Mouse (Mus musculus): Measurements from ENCODE around the gene Clmn.
A peak's percentile ranks its signal among the peaks of the same experiment; 100 is the strongest.
"Not testable (repeated sequence)": the region's sequence is repeated elsewhere in the genome, so short reads cannot be mapped to it uniquely, and the experiment has no call there.

Gene Clmn

DNA sequence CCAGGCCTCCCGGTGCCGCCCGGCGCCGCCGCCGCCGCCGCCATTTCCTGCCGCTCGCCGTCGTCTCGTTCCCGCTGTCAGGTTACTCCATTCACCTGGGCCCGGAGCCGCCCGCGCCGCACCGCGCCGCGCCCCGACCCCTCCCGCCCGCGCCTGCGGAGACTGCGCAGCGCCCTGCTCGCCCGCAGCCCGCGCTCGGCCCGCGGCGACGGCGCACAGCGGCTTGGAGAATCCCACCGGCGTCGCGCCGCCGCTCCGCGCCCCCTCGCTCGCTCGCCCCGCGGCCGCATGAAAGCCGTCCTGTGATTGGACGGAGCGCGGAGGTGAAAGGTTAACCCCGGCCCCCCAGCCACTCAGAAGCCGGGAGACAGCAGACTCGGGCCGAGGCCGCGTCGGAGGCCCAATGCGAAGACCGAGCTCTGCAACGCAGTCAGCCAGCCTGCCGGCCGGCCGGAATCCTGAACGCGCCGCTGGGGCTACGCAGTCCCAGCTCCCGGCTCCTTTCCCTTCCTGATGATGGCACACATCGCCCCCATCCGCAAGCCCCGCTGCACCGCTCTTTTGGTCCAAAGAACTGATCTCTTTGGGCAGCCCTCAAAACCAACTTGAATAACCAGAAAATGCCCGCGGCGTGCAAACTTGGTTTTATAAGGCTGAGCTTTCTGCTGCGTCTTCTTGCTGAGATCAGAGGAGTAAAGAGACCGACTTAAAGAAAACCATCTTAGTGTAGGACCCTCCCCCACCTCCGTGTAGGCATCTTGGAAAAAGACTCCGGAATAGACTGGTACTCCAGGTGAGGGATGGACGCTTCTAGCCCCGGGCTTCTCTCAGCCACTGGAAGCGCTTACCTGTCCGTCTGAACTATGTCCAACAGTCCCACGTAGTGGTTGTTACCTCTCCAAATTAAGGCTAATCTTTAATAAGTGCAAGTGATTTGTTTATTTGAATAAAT lies 112.8 kb downstream of the Clmn start, which contains the start of gene Dicer1:
TSS of gene Dicer1 (minus strand) at position 139 of the 952 bp plus-strand sequence.
- DNase-seq (ENCODE audit: low read depth): peak; percentile 84

- no peak for DNase-seq (ENCODE audit: low read depth)
These were observed 113.5 kb downstream of the Clmn start for GRCm38 (mm10) chr12:104751331-104751813.

- no peak for DNase-seq (ENCODE audit: low read depth)
These were observed 115.9 kb downstream of the Clmn start for GRCm38 (mm10) chr12:104748946-104749345.

- no peak for DNase-seq (ENCODE audit: low read depth)
These were observed 117.6 kb downstream of the Clmn start for GRCm38 (mm10) chr12:104747252-104747651.

DNA sequence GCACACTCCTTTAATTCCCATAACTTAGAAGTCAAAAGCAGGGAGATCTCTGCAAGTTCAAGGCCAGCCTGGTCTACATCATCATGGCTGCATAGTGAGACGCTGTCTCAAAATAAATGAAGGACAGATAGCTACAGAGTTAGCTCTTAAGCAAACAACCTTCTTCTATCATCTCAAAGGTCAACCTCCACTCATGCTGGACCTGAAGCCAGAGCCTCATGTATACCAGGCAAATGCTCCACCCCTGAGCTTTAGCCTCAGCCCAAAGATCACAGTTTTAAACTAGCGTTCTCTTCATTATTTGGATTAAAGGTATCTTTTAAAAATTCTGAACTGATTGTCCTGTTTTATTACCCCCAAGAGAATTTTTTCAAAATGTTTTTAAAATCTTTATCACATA lies 118.3 kb downstream of the Clmn start:
- no peak for DNase-seq (ENCODE audit: low read depth)

DNA sequence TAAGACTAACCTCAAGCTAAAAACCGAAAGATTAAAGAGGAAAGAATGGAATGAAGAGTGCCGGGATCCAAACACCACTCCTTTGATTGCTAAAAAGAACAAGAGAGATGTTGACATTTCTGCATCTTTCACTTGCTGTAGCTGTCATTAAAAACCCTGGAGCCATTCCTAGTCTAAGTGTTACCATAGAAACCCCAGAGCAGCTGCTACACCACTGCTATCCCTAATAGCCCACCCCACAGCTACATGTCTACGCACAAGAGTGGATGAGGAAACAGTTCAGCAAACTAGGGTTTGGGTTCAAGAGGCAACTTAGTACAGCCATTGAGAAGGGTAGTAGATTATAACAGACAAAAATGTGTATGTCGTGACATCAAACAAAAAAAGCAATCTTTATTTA lies 121.2 kb downstream of the Clmn start:
- no peak for DNase-seq (ENCODE audit: low read depth)

- DNase-seq (ENCODE audit: low read depth): no peak
These were observed 122.6 kb downstream of the Clmn start for GRCm38 (mm10) chr12:104742247-104742646.

- DNase-seq (ENCODE audit: low read depth): no peak
These were observed 123.8 kb downstream of the Clmn start for GRCm38 (mm10) chr12:104740841-104741787.

DNA sequence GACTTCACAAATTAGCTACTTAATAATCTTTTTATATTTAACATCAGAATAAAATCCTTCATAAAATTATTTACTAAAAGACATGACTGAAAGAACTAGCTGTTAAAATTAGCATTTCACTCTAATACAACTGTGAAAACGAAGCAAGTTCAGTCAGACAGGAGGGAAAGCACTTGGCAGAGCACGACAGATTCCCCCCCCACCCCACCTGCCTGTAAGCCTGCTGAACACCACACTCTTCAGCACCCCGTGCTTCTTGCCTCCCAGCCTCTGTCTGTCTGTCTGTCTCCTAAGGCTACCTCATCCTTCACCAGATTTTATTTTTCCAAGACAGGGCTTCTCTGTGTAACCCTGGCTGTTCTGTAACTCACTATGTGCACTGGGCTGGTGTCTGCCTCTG lies 125.9 kb downstream of the Clmn start:
- DNase-seq (ENCODE audit: low read depth): no peak

- no peak for DNase-seq (ENCODE audit: low read depth)
These were observed 126.4 kb downstream of the Clmn start for GRCm38 (mm10) chr12:104738446-104738845.

- DNase-seq (ENCODE audit: low read depth): no peak
These were observed 127.2 kb downstream of the Clmn start for GRCm38 (mm10) chr12:104737666-104738065.

- DNase-seq (ENCODE audit: low read depth): no peak
These were observed 128.9 kb downstream of the Clmn start for GRCm38 (mm10) chr12:104735993-104736395.

DNA sequence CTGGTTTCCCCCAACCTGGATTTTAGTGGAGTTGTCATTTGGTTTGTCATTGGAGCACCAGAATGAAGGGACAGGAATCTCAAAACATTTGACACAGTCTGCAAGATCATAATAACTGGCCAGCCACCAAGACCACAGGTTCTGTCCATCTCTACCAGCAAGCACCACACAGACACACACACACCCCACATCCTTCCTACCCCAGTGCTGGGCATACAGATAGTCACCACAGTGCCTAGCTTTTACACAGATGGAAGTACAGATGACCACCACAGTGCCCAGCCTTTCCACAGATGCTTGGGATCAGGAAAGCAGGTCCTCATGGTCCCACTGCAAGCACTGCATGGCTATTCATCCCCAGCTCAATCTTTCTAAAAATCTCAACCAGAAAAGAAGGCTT lies 131.7 kb downstream of the Clmn start:
- DNase-seq (ENCODE audit: low read depth): no peak

DNA sequence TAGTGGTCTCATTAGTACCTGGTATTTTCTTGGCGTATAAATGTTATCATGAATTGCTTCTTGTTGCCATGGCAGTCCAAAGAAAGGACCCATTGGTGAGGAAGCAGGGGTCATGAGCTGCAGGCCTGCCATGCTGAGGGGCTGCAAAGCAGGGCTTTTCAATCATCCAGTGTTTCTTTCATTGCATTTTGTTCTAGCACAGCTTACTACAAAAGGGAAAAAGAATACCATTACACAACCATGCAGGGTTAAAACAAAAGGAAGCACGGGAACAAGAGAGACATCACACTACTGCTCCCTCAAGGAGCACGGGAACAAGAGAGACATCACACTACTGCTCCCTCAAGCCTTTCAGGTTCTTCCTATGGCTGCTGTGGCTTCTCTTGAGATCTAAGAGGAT lies 133.1 kb downstream of the Clmn start:
- no peak for DNase-seq (ENCODE audit: low read depth)

DNA sequence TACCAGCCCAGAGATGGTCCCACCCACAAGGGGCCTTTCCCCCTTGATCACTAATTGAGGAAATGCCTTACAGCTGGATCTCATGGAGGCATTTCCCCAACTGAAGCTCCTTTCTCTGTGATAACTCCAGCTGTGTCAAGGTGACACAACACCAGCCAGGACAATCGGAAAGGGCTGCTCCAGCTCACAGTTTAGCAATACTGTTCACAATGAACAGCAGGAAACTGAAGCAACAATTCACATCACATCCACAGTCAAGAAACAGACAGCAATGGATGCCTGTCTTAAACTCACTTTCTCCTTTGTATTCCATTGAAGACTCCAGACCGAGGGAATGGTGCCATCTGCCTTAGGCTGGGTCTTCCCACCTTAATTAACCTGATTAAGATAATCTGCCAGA lies 138.4 kb downstream of the Clmn start:
- DNase-seq (ENCODE audit: low read depth): not testable (repeated sequence)

DNA sequence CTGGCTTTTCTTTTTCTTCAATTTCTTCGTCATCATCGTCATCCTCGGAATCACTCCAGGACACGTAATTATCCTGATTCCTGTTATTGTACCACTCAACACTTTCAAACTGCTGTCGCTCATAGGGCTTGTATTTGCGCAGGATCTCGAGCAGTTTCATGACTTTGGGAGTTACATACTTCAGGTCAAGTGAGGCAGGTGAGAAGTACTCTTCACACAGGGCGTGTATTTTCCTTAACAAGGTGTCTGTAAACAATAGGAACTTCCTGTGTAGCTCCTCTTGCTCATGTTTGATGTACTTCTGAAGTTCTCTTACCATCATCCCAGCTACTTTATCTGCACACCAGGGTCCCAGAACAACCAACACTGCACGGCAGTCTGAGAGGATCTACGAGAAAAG lies 142.8 kb downstream of the Clmn start:
- no peak for DNase-seq (ENCODE audit: low read depth)

DNA sequence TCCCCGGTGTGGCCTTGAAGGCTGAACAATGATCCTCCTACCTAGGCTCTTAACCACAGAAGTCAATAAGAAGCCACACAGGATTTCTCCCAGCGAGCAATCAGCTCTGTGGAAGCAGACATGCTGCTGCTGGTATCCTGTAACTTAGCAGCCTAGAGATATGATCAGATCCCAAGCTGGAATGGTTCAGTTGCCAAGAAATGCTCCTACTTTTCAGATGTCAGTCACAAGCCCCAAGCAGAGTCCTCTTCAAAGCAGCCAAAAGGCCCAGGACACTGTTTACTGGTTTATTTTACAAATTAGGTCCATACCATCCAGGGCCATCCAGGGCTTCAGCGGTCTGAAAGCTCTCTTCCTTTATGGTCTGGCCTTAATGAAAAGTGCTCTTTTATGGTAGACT lies 143.9 kb downstream of the Clmn start:
- DNase-seq (ENCODE audit: low read depth): no peak

GRCm38 (mm10) chr12:104718956-104719355 lies 145.9 kb downstream of the Clmn start:
- DNase-seq (ENCODE audit: low read depth): no peak

DNA sequence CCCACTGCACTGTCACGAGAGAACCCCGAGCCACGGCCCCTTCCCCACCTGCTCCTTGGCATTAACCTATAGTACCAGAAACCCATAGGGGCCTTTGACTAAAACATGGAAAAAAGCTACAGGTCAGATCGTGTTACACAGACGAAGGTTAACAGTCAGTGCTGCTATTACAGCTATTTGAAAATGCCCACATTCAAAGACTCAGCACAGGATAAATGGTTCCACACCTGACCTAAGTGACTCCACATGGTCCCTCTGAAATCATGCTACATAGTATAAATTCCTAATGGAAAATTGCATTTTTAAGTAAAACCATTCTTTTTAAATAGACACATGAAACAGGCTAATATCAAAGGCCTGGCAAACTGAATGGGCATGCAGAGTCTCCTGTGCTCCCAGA lies 148.5 kb downstream of the Clmn start:
- DNase-seq (ENCODE audit: low read depth): no peak

- DNase-seq (ENCODE audit: low read depth): no peak
These were observed 149.4 kb downstream of the Clmn start for GRCm38 (mm10) chr12:104715453-104715852.
